Mouse (Mus musculus) stomach, postnatal 0 days (tissue): ENCODE data around the gene Ovol1.

Source experiments
- CTCF ChIP-seq: IDR thresholded peaks from 2 replicates; pipeline ENCODE4 v1.5.1; 2016; ENCODE audit warnings: antibody characterized with exemption, low read depth, mild to moderate bottlenecking, moderate library complexity
- EP300 ChIP-seq: optimal IDR thresholded peaks from 2 replicates; pipeline ENCODE3; 2016; ENCODE audit warnings: antibody characterized with exemption

- no peak for TF ChIP-seq CTCF
- no peak for TF ChIP-seq EP300
Observed at GRCm38 (mm10) chr19:5547471-5548056, 12.9 kb downstream of the Ovol1 start.
